Mouse (Mus musculus) midbrain, embryonic 16.5 days (tissue): ENCODE data around the gene Rcc2. TPM values are rescaled to one million over a fixed set of nuclear protein-coding genes. Genes with fewer than 3 reads are reported as not detected.

ENCODE experiments used
- ATAC-seq: fragments of 200-750 bp; cut with Nextera tagmentation; 2 replicates; pipeline ENCODE4 v1.8.0; 2017; ENCODE audit warnings: moderate TSS enrichment
- H3K27ac ChIP-seq: fragments of 300-500 bp; sonication (generic); 2 replicates; pipeline ENCODE4 v1.5.1; 2014; ENCODE audit warnings: mild to moderate bottlenecking, low read length, mixed read lengths
- H3K27me3 ChIP-seq: fragments of 300-500 bp; sonication (generic); 2 replicates; pipeline ENCODE4 v1.6.1; 2014; ENCODE audit warnings: low read depth, low read length, mixed read lengths; ENCODE audit not compliant: control insufficient read depth, insufficient read depth
- H3K36me3 ChIP-seq: fragments of 300-500 bp; sonication (generic); 2 replicates; pipeline ENCODE4 v1.6.1; 2014; ENCODE audit warnings: mild to moderate bottlenecking, low read length, moderate library complexity, mixed read lengths; ENCODE audit not compliant: control insufficient read depth, insufficient read depth
- H3K4me1 ChIP-seq: fragments of 300-500 bp; sonication (generic); 2 replicates; pipeline ENCODE4 v1.6.1; 2014; ENCODE audit warnings: mild to moderate bottlenecking, low read length, mixed read lengths; ENCODE audit not compliant: control insufficient read depth, insufficient read depth
- H3K4me2 ChIP-seq: fragments of 300-500 bp; sonication (generic); 2 replicates; pipeline ENCODE4 v1.6.1; 2014; ENCODE audit warnings: mild to moderate bottlenecking, low read length, mixed read lengths
- H3K4me3 ChIP-seq: fragments of 300-500 bp; sonication (generic); 2 replicates; pipeline ENCODE4 v1.5.1; 2014; ENCODE audit warnings: low read depth, mild to moderate bottlenecking, low read length, moderate library complexity, mixed read lengths
- H3K9ac ChIP-seq: fragments of 300-500 bp; sonication (generic); 2 replicates; pipeline ENCODE4 v1.6.1; 2014; ENCODE audit warnings: low read depth, low read length, mixed read lengths
- H3K9me3 ChIP-seq: fragments of 300-500 bp; sonication (generic); replicated peaks from 2 replicates; pipeline ENCODE4 v1.6.1; 2014; ENCODE audit warnings: mild to moderate bottlenecking, low read length, mixed read lengths; ENCODE audit not compliant: control insufficient read depth, poor library complexity, severe bottlenecking
- WGBS: fragments of 180-500 bp; shearing (Covaris S2); extraction: QIAGEN DNeasy Blood & Tissue Kit; methylation state at CpG from one replicate; pipeline ENCODE4 v1.1.7; 2014; 5-methylcytosine and 5-hydroxymethylcytosine counted together
- polyA plus RNA-seq: library from polyadenylated mRNA; unstranded; fragments of >200 nt; fragmentation: Nextera tagmentation; extraction: Ambion mirVana; gene quantifications from 2 replicates; pipeline ENCODE4 v1.2.1, GENCODE M21; 2015

The Rcc2 gene
- polyA plus RNA-seq, 1 experiment from 2014 or later: 9.7 TPM

GRCm38 (mm10) chr4:140703636-140704035, 3.3 kb downstream of the Rcc2 start:
- peak overlapping the region; percentile 85 for H3K4me3 ChIP-seq
- 3% methylated on average over 8 of the region's 8 CpGs for WGBS
- peak overlapping the region; percentile 91 for H3K4me2 ChIP-seq
- H3K9ac ChIP-seq: peak overlapping the region; percentile 3
- no peak overlapping the region for H3K27ac ChIP-seq
- H3K27me3 ChIP-seq: peaks cover 8% of the 10 kb centered on the region
- peaks cover 29% of the 10 kb centered on the region for H3K4me1 ChIP-seq
- no peaks in the 10 kb centered on the region for H3K9me3 ChIP-seq
- no peak for ATAC-seq
- H3K36me3 ChIP-seq: peaks cover 6% of the 10 kb centered on the region

- Histone ChIP-seq H3K4me1 (peaks cover 29% of the 10 kb centered on the region), H3K4me2 (peak overlapping the region; percentile 91), H3K36me3 (peaks cover 10% of the 10 kb centered on the region), H3K9ac (peak overlapping the region; percentile 15; the same call in 1 of the 2 replicates), H3K4me3 (no peak overlapping the region), H3K9me3 (no peaks in the 10 kb centered on the region), H3K27ac (peak overlapping the region; percentile 35; the same call in 1 of the 2 replicates), H3K27me3 (peaks cover 3% of the 10 kb centered on the region)
- ATAC-seq: no peak
- WGBS: 24% methylated on average over 4 of the region's 4 CpGs
Measured at GRCm38 (mm10) chr4:140704166-140704565, 3.8 kb downstream of the Rcc2 start.

GRCm38 (mm10) chr4:140707615-140708014, 7.3 kb downstream of the Rcc2 start:
- Histone ChIP-seq H3K9ac (no peak overlapping the region), H3K27me3 (no peaks in the 10 kb centered on the region), H3K9me3 (no peaks in the 10 kb centered on the region), H3K4me3 (no peak overlapping the region), H3K36me3 (peaks cover 23% of the 10 kb centered on the region), H3K27ac (no peak overlapping the region), H3K4me1 (peaks cover 21% of the 10 kb centered on the region), H3K4me2 (no peak overlapping the region)
- no peak for ATAC-seq
- WGBS: 81% methylated on average over 4 of the region's 4 CpGs

- whole genome bisulfite sequencing: 85% methylated on average over 18 of the region's 18 CpGs
- Histone ChIP-seq H3K27me3 (no peaks in the 10 kb centered on the region), H3K27ac (no peak overlapping the region)
Measured at GRCm38 (mm10) chr4:140708297-140708927, 8.1 kb downstream of the Rcc2 start.

GRCm38 (mm10) chr4:140709111-140709510, 8.8 kb downstream of the Rcc2 start:
- H3K4me3 ChIP-seq: no peak overlapping the region
- H3K27me3 ChIP-seq: no peaks in the 10 kb centered on the region
- H3K9ac ChIP-seq: no peak overlapping the region
- 69% methylated on average over 7 of the region's 7 CpGs for WGBS
- H3K4me1 ChIP-seq: peaks cover 15% of the 10 kb centered on the region
- no peak overlapping the region for H3K4me2 ChIP-seq
- H3K27ac ChIP-seq: no peak overlapping the region
- ATAC-seq: no peak
- H3K36me3 ChIP-seq: peaks cover 28% of the 10 kb centered on the region
- H3K9me3 ChIP-seq: no peaks in the 10 kb centered on the region

More at GRCm38 (mm10) chr4:140708297-140708927, 8.1 kb downstream of the Rcc2 start:
- no peak overlapping the region for H3K4me2 ChIP-seq
- peaks cover 28% of the 10 kb centered on the region for H3K36me3 ChIP-seq
- no peaks in the 10 kb centered on the region for H3K9me3 ChIP-seq
- H3K4me1 ChIP-seq: peaks cover 17% of the 10 kb centered on the region
- H3K4me3 ChIP-seq: no peak overlapping the region
- no peak for ATAC-seq
- no peak overlapping the region for H3K9ac ChIP-seq

- Histone ChIP-seq H3K4me1 (peaks cover 10% of the 10 kb centered on the region), H3K36me3 (peaks cover 28% of the 10 kb centered on the region), H3K27me3 (no peaks in the 10 kb centered on the region), H3K4me3 (no peak overlapping the region), H3K27ac (no peak overlapping the region), H3K9me3 (no peaks in the 10 kb centered on the region), H3K4me2 (no peak overlapping the region), H3K9ac (no peak overlapping the region)
- WGBS: 88% methylated on average over 10 of the region's 10 CpGs
- ATAC-seq: no peak
Measured at GRCm38 (mm10) chr4:140709617-140710016, 9.3 kb downstream of the Rcc2 start.

- no peaks in the 10 kb centered on the region for H3K27me3 ChIP-seq
- ATAC-seq: no peak
- peaks cover 35% of the 10 kb centered on the region for H3K36me3 ChIP-seq
- H3K4me2 ChIP-seq: no peak overlapping the region
- WGBS: 74% methylated on average over 10 of the region's 10 CpGs
- H3K4me1 ChIP-seq: peaks cover 6% of the 10 kb centered on the region
- no peaks in the 10 kb centered on the region for H3K9me3 ChIP-seq
- no peak overlapping the region for H3K4me3 ChIP-seq
- H3K9ac ChIP-seq: no peak overlapping the region
- no peak overlapping the region for H3K27ac ChIP-seq
Measured at GRCm38 (mm10) chr4:140710781-140711180, 10.4 kb downstream of the Rcc2 start.

- Histone ChIP-seq H3K4me3 (no peak overlapping the region), H3K9ac (no peak overlapping the region), H3K27ac (no peak overlapping the region), H3K36me3 (peaks cover 40% of the 10 kb centered on the region), H3K4me1 (peaks cover 6% of the 10 kb centered on the region), H3K27me3 (no peaks in the 10 kb centered on the region), H3K4me2 (no peak overlapping the region), H3K9me3 (no peaks in the 10 kb centered on the region)
- 78% methylated on average over 5 of the region's 5 CpGs for WGBS
- no peak for ATAC-seq
Measured at GRCm38 (mm10) chr4:140711360-140711759, 11.0 kb downstream of the Rcc2 start.

GRCm38 (mm10) chr4:140713480-140714365, 13.4 kb downstream of the Rcc2 start:
- Histone ChIP-seq H3K36me3 (peaks cover 51% of the 10 kb centered on the region), H3K4me2 (no peak overlapping the region)
- ATAC-seq: peak; percentile 91

More at GRCm38 (mm10) chr4:140713480-140714365, 13.4 kb downstream of the Rcc2 start:
- Histone ChIP-seq H3K4me1 (peaks cover 6% of the 10 kb centered on the region), H3K27ac (peak overlapping the region; percentile 23), H3K4me3 (no peak overlapping the region), H3K9ac (peak overlapping the region; percentile 15; the same call in 1 of the 2 replicates), H3K27me3 (no peaks in the 10 kb centered on the region), H3K9me3 (no peaks in the 10 kb centered on the region)
- WGBS: 24% methylated on average over 29 of the region's 29 CpGs
